In the genomic region with DNA sequence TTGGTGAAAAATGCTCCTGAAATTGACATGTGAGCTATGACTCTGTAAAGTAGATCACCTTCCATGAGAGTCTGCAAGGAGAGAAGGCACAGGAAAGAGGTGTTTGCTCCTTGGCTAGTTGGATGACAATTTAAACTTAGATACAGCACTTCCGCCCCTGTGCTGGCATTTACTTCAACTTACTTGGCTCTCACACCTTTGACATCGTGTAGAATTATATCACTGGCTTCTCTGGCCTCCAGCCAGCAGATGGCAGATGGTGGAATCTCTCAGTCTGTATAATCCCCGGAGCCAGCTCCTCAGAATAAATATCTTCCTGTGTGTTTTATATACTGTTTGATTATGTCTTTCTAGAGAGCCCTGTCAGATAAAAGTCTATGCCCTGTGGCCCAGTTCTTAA, we compare ENCODE assay signal across 11 mouse cellular contexts.
A peak's percentile ranks its signal among the peaks of the same experiment; 100 is the strongest.
DNase-seq lines count a peak whose midpoint lies in the region; ATAC-seq and TF ChIP-seq lines count a peak whose summit lies in the region.
"Had no signal": no experiment of that assay in that cellular context is flagged by ENCODE, and none has a peak within 500 bp of the region (broad histone marks: within the 10 kb centered on the region; RNA-seq: fewer than 3 reads in every experiment).

No protein-coding gene starts in this region.

- H3K4me3 ChIP-seq in hindbrain, postnatal 0 days (ENCODE audit: low read length): no peak overlapping the region
- no peak overlapping the region for H3K4me3 ChIP-seq in hindbrain, embryonic 16.5 days (ENCODE audit: low read length)
- H3K4me3 ChIP-seq in heart, embryonic 11.5 days (ENCODE audit: low read depth, low read length): no peak overlapping the region
- H3K4me3 ChIP-seq: intestine, embryonic 15.5 days had no signal

- WGBS in hindbrain, postnatal 0 days: 41% methylated on average over 3 of the region's 3 CpGs
- WGBS in hindbrain, embryonic 16.5 days: 56% methylated on average over 3 of the region's 3 CpGs
- 54% methylated on average over 3 of the region's 3 CpGs for WGBS in heart, embryonic 11.5 days (ENCODE audit: insufficient replicate concordance)

- no peaks in the 10 kb centered on the region for H3K9me3 ChIP-seq in hindbrain, postnatal 0 days (ENCODE audit: low read length)
- no peaks in the 10 kb centered on the region for H3K9me3 ChIP-seq in hindbrain, embryonic 16.5 days (ENCODE audit: control insufficient read depth, low read length)
- H3K9me3 ChIP-seq in heart, embryonic 11.5 days (replicated peaks; ENCODE audit: control insufficient read depth, low read length): no peaks in the 10 kb centered on the region
- H3K9me3 ChIP-seq: intestine, embryonic 15.5 days had no signal

- H3K9ac ChIP-seq in hindbrain, postnatal 0 days (replicated peaks; ENCODE audit: low read length): no peak overlapping the region
- no peak overlapping the region for H3K9ac ChIP-seq in hindbrain, embryonic 16.5 days (ENCODE audit: low read depth, low read length)
- H3K9ac ChIP-seq in heart, embryonic 11.5 days (ENCODE audit: low read depth, low read length): no peak overlapping the region
- H3K9ac ChIP-seq: intestine, embryonic 15.5 days had no signal

- DNase-seq in hindbrain, postnatal 0 days (ENCODE audit: low spot score): peak; percentile 65
- peak; percentile 53 for DNase-seq in cerebellum, adult 9-11 months
- DNase-seq in left cerebral cortex, adult 9 months (ENCODE audit: low spot score in 2 of 2): peak; percentile 32 to 56
- DNase-seq in right cerebral cortex, postnatal 36 days (ENCODE audit: low spot score in 2 of 2): peak; percentile 36 to 55
- no peak for DNase-seq in spleen, postnatal 36 days (ENCODE audit: low spot score in 2 of 2)
- DNase-seq: spleen, adult 18-20 months had no signal

- peak; percentile 72; the same call in 1 of the 2 replicates for ATAC-seq in hindbrain, postnatal 0 days
- no peak for ATAC-seq in hindbrain, embryonic 16.5 days
- ATAC-seq in megakaryocyte-erythroid progenitor cell, adult 5-6 weeks (replicated peaks; ENCODE audit: low FRiP score, low TSS enrichment, poor library complexity, severe bottlenecking): no peak
- ATAC-seq in heart, embryonic 11.5 days (replicated peaks; ENCODE audit: insufficient number of reproducible peaks, low FRiP score, low TSS enrichment): no peak
- ATAC-seq: intestine, embryonic 15.5 days had no signal

- no peaks in the 10 kb centered on the region for H3K27me3 ChIP-seq in hindbrain, postnatal 0 days (ENCODE audit: insufficient read depth, low read length)
- no peaks in the 10 kb centered on the region for H3K27me3 ChIP-seq in hindbrain, embryonic 16.5 days (replicated peaks; ENCODE audit: control insufficient read depth, insufficient read depth, low read length)
- H3K27me3 ChIP-seq in heart, embryonic 11.5 days (ENCODE audit: control insufficient read depth, insufficient read depth, low read length): no peaks in the 10 kb centered on the region
- H3K27me3 ChIP-seq: intestine, embryonic 15.5 days had no signal

- no peak overlapping the region for H3K4me2 ChIP-seq in hindbrain, postnatal 0 days (ENCODE audit: low read depth, low read length)
- H3K4me2 ChIP-seq in hindbrain, embryonic 16.5 days (ENCODE audit: low read length): no peak overlapping the region
- H3K4me2 ChIP-seq in heart, embryonic 11.5 days: no peak overlapping the region
- H3K4me2 ChIP-seq: intestine, embryonic 15.5 days; liver, embryonic 11.5 days had no signal

- peaks cover 13% of the 10 kb centered on the region; the same call in 1 of the 2 replicates for H3K4me1 ChIP-seq in hindbrain, postnatal 0 days (ENCODE audit: insufficient read depth, low read length)
- H3K4me1 ChIP-seq in hindbrain, embryonic 16.5 days (ENCODE audit: control insufficient read depth, insufficient read depth, low read depth, low read length): peaks cover 5% of the 10 kb centered on the region
- no peaks in the 10 kb centered on the region for H3K4me1 ChIP-seq in heart, embryonic 11.5 days (ENCODE audit: control insufficient read depth, insufficient read depth, low read length)
- H3K4me1 ChIP-seq: intestine, embryonic 15.5 days had no signal

- no peaks in the 10 kb centered on the region for H3K36me3 ChIP-seq in hindbrain, postnatal 0 days (ENCODE audit: insufficient read depth, low read length)
- H3K36me3 ChIP-seq in hindbrain, embryonic 16.5 days (ENCODE audit: control insufficient read depth, insufficient read depth, low read length): no peaks in the 10 kb centered on the region
- no peaks in the 10 kb centered on the region for H3K36me3 ChIP-seq in heart, embryonic 11.5 days (ENCODE audit: control insufficient read depth, insufficient read depth, low read length)
- H3K36me3 ChIP-seq: intestine, embryonic 15.5 days had no signal

- TF ChIP-seq CTCF in hindbrain, postnatal 0 days (IDR thresholded peaks at IDR 0.05; ENCODE audit: low read depth): no peak

- no peak overlapping the region for H3K27ac ChIP-seq in hindbrain, postnatal 0 days
- no peak overlapping the region for H3K27ac ChIP-seq in hindbrain, embryonic 16.5 days (ENCODE audit: low read depth, low read length)
- H3K27ac ChIP-seq in heart, embryonic 11.5 days (ENCODE audit: low read depth, low read length): no peak overlapping the region
- H3K27ac ChIP-seq: intestine, embryonic 15.5 days had no signal

Comparison
In these comparisons a context has a peak if more than half of its experiments do, and no peak if none do; other contexts are left out.
1. DNase-seq: peak in hindbrain, postnatal 0 days (single experiment), cerebellum, adult 9-11 months (single experiment), left cerebral cortex, adult 9 months (2 of 2) and right cerebral cortex, postnatal 36 days (2 of 2); none in spleen, postnatal 36 days (0 of 2).